Mouse (Mus musculus): ENCODE data around the gene Dgkg.

DNA sequence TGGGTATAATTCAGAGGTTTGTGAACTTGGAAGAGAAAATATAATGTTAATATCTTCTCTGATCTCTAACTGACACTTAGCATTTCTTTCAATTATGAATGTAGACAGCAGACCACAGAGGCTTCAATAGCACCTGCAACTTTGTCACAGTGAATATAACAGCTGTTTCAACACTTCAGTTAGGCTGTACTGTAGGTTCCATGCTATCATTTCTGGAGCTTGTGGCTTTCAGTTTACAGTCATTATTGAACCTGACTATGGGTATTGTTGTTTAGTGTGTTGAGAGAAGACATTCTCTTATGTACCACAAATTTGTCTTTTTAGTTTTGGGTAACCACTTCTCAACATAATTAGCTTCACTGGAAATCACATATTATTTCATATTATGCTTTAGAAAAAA is 93.4 kb downstream of the Dgkg start:
- TF ChIP-seq CTCF (IDR thresholded peaks at IDR 0.05; ENCODE audit: insufficient read depth, low read depth, low read length), result no peak
- no peak for TF ChIP-seq POLR2A (IDR thresholded peaks at IDR 0.05; ENCODE audit: insufficient read depth, low read depth, low read length)

Measured in olfactory bulb, adult 2 months (tissue).